Comparison of ENCODE assay signal across 14 mouse cellular contexts in the genomic region with DNA sequence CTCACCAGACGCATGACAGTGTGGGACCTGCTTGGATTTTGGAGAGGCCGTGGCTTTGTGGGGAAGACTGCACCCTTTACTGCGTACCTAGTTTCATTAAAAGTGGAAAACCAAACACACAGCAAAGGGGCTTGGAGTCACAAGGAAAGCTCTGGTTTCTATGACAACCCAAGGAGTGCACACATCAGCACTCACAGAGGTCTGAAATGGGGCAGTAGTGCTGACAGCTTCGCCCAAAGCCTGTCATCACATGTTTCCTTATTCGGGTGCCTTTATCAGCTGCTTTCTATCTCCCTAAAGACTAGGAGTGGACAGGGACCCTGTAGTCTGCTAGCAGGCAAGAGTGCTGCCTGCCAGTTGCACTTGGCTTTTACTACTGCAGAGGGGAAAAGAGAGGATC. TPM values are rescaled to one million over a fixed set of nuclear protein-coding genes. Genes with fewer than 3 reads are reported as not detected.
DNase-seq lines count a peak whose midpoint lies in the region; ATAC-seq and TF ChIP-seq lines count a peak whose summit lies in the region.
"Had no signal": no experiment of that assay in that cellular context is flagged by ENCODE, and none has a peak within 500 bp of the region (broad histone marks: within the 10 kb centered on the region; RNA-seq: fewer than 3 reads in every experiment).

No protein-coding gene starts in this region.

- H3K4me3 ChIP-seq in forebrain, embryonic 13.5 days: no peak overlapping the region
- H3K4me3 ChIP-seq in forebrain, embryonic 15.5 days: no peak overlapping the region
- H3K4me3 ChIP-seq in kidney, embryonic 16.5 days (ENCODE audit: low read length): no peak overlapping the region
- H3K4me3 ChIP-seq in kidney, adult 2 months (ENCODE audit: insufficient read depth, low read depth, low read length): no peak overlapping the region
- H3K4me3 ChIP-seq in hindbrain, embryonic 11.5 days (ENCODE audit: low read depth, low read length): no peak overlapping the region
- no peak overlapping the region for H3K4me3 ChIP-seq in midbrain, embryonic 16.5 days (ENCODE audit: low read depth, low read length)
- H3K4me3 ChIP-seq: embryonic facial prominence, embryonic 13.5 days; limb, embryonic 13.5 days had no signal

- 0 out of 2 replicates have a peak, but pooled peaks have one; percentile 21 for ATAC-seq in forebrain, embryonic 13.5 days
- ATAC-seq in forebrain, embryonic 15.5 days (replicated peaks): no peak
- 0 out of 2 replicates have a peak, but pooled peaks have one; percentile 49 for ATAC-seq in kidney, embryonic 16.5 days (ENCODE audit: low FRiP score, low TSS enrichment)
- ATAC-seq in hindbrain, embryonic 11.5 days (ENCODE audit: low FRiP score): no peak
- peak; percentile 84 for ATAC-seq in midbrain, embryonic 16.5 days

- no peak overlapping the region for H3K4me2 ChIP-seq in forebrain, embryonic 13.5 days
- H3K4me2 ChIP-seq in forebrain, embryonic 15.5 days (replicated peaks): no peak overlapping the region
- no peak overlapping the region for H3K4me2 ChIP-seq in kidney, embryonic 16.5 days (replicated peaks; ENCODE audit: low read depth, low read length)
- no peak overlapping the region for H3K4me2 ChIP-seq in hindbrain, embryonic 11.5 days (replicated peaks; ENCODE audit: low read depth, low read length)
- H3K4me2 ChIP-seq in midbrain, embryonic 16.5 days (ENCODE audit: low read length): peak overlapping the region; percentile 23
- H3K4me2 ChIP-seq: embryonic facial prominence, embryonic 13.5 days; limb, embryonic 13.5 days had no signal

- TF ChIP-seq CTCF in kidney, adult 2 months (conservative IDR thresholded peaks at IDR 0.05; ENCODE audit: insufficient read depth, insufficient read length, low read depth, low read length): no peak

- 69% methylated on average over 5 of the region's 5 CpGs for WGBS in forebrain, embryonic 13.5 days
- 53% methylated on average over 5 of the region's 5 CpGs for WGBS in forebrain, embryonic 15.5 days
- WGBS in kidney, embryonic 16.5 days: 29% methylated on average over 5 of the region's 5 CpGs
- 38% methylated on average over 5 of the region's 5 CpGs for WGBS in kidney, adult 2 months
- 50% methylated on average over 5 of the region's 5 CpGs for WGBS in hindbrain, embryonic 11.5 days
- 16% methylated on average over 5 of the region's 5 CpGs for WGBS in midbrain, embryonic 16.5 days

- no peak for TF ChIP-seq POLR2A in kidney, adult 2 months (IDR thresholded peaks at IDR 0.05; ENCODE audit: low read depth, low read length)

- DNase-seq in kidney, adult 2 months: no peak
- peak; percentile 27 for DNase-seq in hindbrain, embryonic 11.5 days (ENCODE audit: low spot score)
- DNase-seq in thymus, adult 18-20 months: no peak
- no peak for DNase-seq in ovary, postnatal 36 days (ENCODE audit: low spot score)
- DNase-seq: cerebellum, adult 8-10 months; thymus, postnatal 14 days had no signal

- H3K36me3 ChIP-seq in forebrain, embryonic 13.5 days (ENCODE audit: poor library complexity, severe bottlenecking): no peaks in the 10 kb centered on the region
- no peaks in the 10 kb centered on the region for H3K36me3 ChIP-seq in forebrain, embryonic 15.5 days
- H3K36me3 ChIP-seq in kidney, embryonic 16.5 days (ENCODE audit: insufficient read depth, low read length): no peaks in the 10 kb centered on the region
- H3K36me3 ChIP-seq in kidney, adult 2 months (ENCODE audit: control insufficient read depth, insufficient read depth, low read length): no peaks in the 10 kb centered on the region
- H3K36me3 ChIP-seq in hindbrain, embryonic 11.5 days (ENCODE audit: control insufficient read depth, insufficient read depth, low read length): no peaks in the 10 kb centered on the region
- no peaks in the 10 kb centered on the region for H3K36me3 ChIP-seq in midbrain, embryonic 16.5 days (ENCODE audit: control insufficient read depth, insufficient read depth, low read length)
- H3K36me3 ChIP-seq: embryonic facial prominence, embryonic 13.5 days; limb, embryonic 13.5 days had no signal

- H3K27me3 ChIP-seq in forebrain, embryonic 13.5 days: no peaks in the 10 kb centered on the region
- no peaks in the 10 kb centered on the region for H3K27me3 ChIP-seq in forebrain, embryonic 15.5 days
- no peaks in the 10 kb centered on the region for H3K27me3 ChIP-seq in kidney, embryonic 16.5 days (ENCODE audit: insufficient read depth, low read length)
- no peaks in the 10 kb centered on the region for H3K27me3 ChIP-seq in kidney, adult 2 months (replicated peaks; ENCODE audit: control insufficient read depth, insufficient read depth, low read length)
- H3K27me3 ChIP-seq in hindbrain, embryonic 11.5 days (ENCODE audit: control insufficient read depth, insufficient read depth, low read length): no peaks in the 10 kb centered on the region
- H3K27me3 ChIP-seq in midbrain, embryonic 16.5 days (ENCODE audit: control insufficient read depth, insufficient read depth, low read depth, low read length): no peaks in the 10 kb centered on the region
- H3K27me3 ChIP-seq: embryonic facial prominence, embryonic 13.5 days; limb, embryonic 13.5 days had no signal

- no peaks in the 10 kb centered on the region for H3K9me3 ChIP-seq in forebrain, embryonic 13.5 days (replicated peaks)
- no peaks in the 10 kb centered on the region for H3K9me3 ChIP-seq in forebrain, embryonic 15.5 days
- H3K9me3 ChIP-seq in kidney, embryonic 16.5 days (ENCODE audit: low read length): no peaks in the 10 kb centered on the region
- no peaks in the 10 kb centered on the region for H3K9me3 ChIP-seq in hindbrain, embryonic 11.5 days (ENCODE audit: control insufficient read depth, low read length)
- no peaks in the 10 kb centered on the region for H3K9me3 ChIP-seq in midbrain, embryonic 16.5 days (replicated peaks; ENCODE audit: control insufficient read depth, low read length, poor library complexity, severe bottlenecking)
- H3K9me3 ChIP-seq: embryonic facial prominence, embryonic 13.5 days; limb, embryonic 13.5 days had no signal

- H3K9ac ChIP-seq in forebrain, embryonic 13.5 days: no peak overlapping the region
- H3K9ac ChIP-seq in forebrain, embryonic 15.5 days (replicated peaks): no peak overlapping the region
- H3K9ac ChIP-seq in kidney, embryonic 16.5 days (replicated peaks; ENCODE audit: low read length): no peak overlapping the region
- no peak overlapping the region for H3K9ac ChIP-seq in hindbrain, embryonic 11.5 days (ENCODE audit: low read depth, low read length)
- no peak overlapping the region for H3K9ac ChIP-seq in midbrain, embryonic 16.5 days (ENCODE audit: low read depth, low read length)
- H3K9ac ChIP-seq: embryonic facial prominence, embryonic 13.5 days; limb, embryonic 13.5 days had no signal

- H3K4me1 ChIP-seq in forebrain, embryonic 13.5 days: 0 out of 2 replicates have a peak, but pooled peaks cover 7% of the 10 kb centered on the region
- no peaks in the 10 kb centered on the region for H3K4me1 ChIP-seq in forebrain, embryonic 15.5 days
- peaks cover 2% of the 10 kb centered on the region; the same call in 1 of the 2 replicates for H3K4me1 ChIP-seq in kidney, embryonic 16.5 days (ENCODE audit: insufficient read depth, low read length)
- H3K4me1 ChIP-seq in kidney, adult 2 months (ENCODE audit: control insufficient read depth, insufficient read depth, low read length): no peaks in the 10 kb centered on the region
- H3K4me1 ChIP-seq in hindbrain, embryonic 11.5 days (replicated peaks; ENCODE audit: control insufficient read depth, insufficient read depth, low read length): no peaks in the 10 kb centered on the region
- peaks cover 10% of the 10 kb centered on the region for H3K4me1 ChIP-seq in midbrain, embryonic 16.5 days (ENCODE audit: control insufficient read depth, insufficient read depth, low read length)

- H3K27ac ChIP-seq in forebrain, embryonic 13.5 days: no peak overlapping the region
- no peak overlapping the region for H3K27ac ChIP-seq in forebrain, embryonic 15.5 days (replicated peaks)
- no peak overlapping the region for H3K27ac ChIP-seq in kidney, embryonic 16.5 days (ENCODE audit: low read length)
- no peak overlapping the region for H3K27ac ChIP-seq in kidney, adult 2 months (ENCODE audit: insufficient read depth, low read depth, low read length)
- no peak overlapping the region for H3K27ac ChIP-seq in hindbrain, embryonic 11.5 days (ENCODE audit: low read depth, low read length)
- peak overlapping the region; percentile 76 for H3K27ac ChIP-seq in midbrain, embryonic 16.5 days (ENCODE audit: low read length)
- H3K27ac ChIP-seq: embryonic facial prominence, embryonic 13.5 days; kidney, postnatal 0 days; limb, embryonic 13.5 days; macrophage had no signal

RNA-seq across cellular contexts. Expression of gene Ankfn1, which starts 27.4 kb away (rescaled TPM):
- polyA plus RNA-seq in forebrain, embryonic 13.5 days (2015; fragmentation: Nextera tagmentation; extraction: Ambion mirVana): 2.4 and 3.5 TPM in 2 replicates
- polyA plus RNA-seq in forebrain, embryonic 15.5 days (2015; fragmentation: Nextera tagmentation; extraction: Ambion mirVana): 4.2 and 4.6 TPM in 2 replicates
- polyA plus RNA-seq in kidney, embryonic 16.5 days (2015; fragmentation: Nextera tagmentation; extraction: Ambion mirVana): 0.16 and 0.30 TPM in 2 replicates
- 0.03 and 0.15 TPM in 2 replicates for polyA plus RNA-seq in kidney, adult 2 months (2012; rRNA removed)
- polyA plus RNA-seq in hindbrain, embryonic 11.5 days (2014; fragmentation: Nextera tagmentation; extraction: Ambion mirVana): 2.1 TPM in 2 replicates
- 8.1 and 10.8 TPM in 2 replicates for polyA plus RNA-seq in midbrain, embryonic 16.5 days (2015; fragmentation: Nextera tagmentation; extraction: Ambion mirVana)
- polyA plus RNA-seq: macrophage had no signal

Comparison
In these comparisons a context has a peak if more than half of its experiments do, and no peak if none do; other contexts are left out.
1. ATAC-seq: peak in forebrain, embryonic 13.5 days (single experiment), kidney, embryonic 16.5 days (single experiment) and midbrain, embryonic 16.5 days (single experiment); none in forebrain, embryonic 15.5 days (single experiment) and hindbrain, embryonic 11.5 days (single experiment).